Comparison of ENCODE assay signal across 24 mouse cellular contexts in genomic region chr4:123982105-123982504, GRCm38 (mm10).
"Had no signal": no experiment of that assay in that cellular context is flagged by ENCODE, and none has a peak within 500 bp of the region (broad histone marks: within the 10 kb centered on the region; RNA-seq: fewer than 3 reads in every experiment).

No protein-coding gene starts in this region.

- H3K27ac ChIP-seq: gastrocnemius, adult 2 months; heart, embryonic 10.5 days; hindbrain, embryonic 15.5 days; kidney, embryonic 15.5 days; kidney, postnatal 0 days; limb, embryonic 13.5 days; limb, embryonic 15.5 days; liver, embryonic 12.5 days; liver, embryonic 14.5 days had no signal

- H3K9ac ChIP-seq: heart, embryonic 12.5 days; hindbrain, embryonic 15.5 days; kidney, embryonic 15.5 days; limb, embryonic 13.5 days; limb, embryonic 15.5 days; liver, embryonic 12.5 days; liver, embryonic 14.5 days had no signal

- H3K4me2 ChIP-seq: heart, embryonic 12.5 days; hindbrain, embryonic 15.5 days; kidney, embryonic 15.5 days; limb, embryonic 13.5 days; limb, embryonic 15.5 days; liver, embryonic 12.5 days had no signal

- H3K4me1 ChIP-seq: kidney, embryonic 15.5 days; limb, embryonic 13.5 days; limb, embryonic 15.5 days; liver, embryonic 12.5 days had no signal

- H3K4me3 ChIP-seq: gastrocnemius, adult 2 months; heart, embryonic 10.5 days; heart, embryonic 12.5 days; hindbrain, embryonic 15.5 days; kidney, embryonic 15.5 days; limb, embryonic 13.5 days; limb, embryonic 15.5 days; liver, embryonic 12.5 days had no signal

- DNase-seq: gastrocnemius, adult 2 months; gastrocnemius, postnatal 10 days; gastrocnemius, postnatal 25 days; heart, adult 18-20 months; heart, postnatal 10 days; heart, postnatal 4 days; kidney, adult 11 months; kidney, adult 2 months; kidney, adult 9 months; kidney, postnatal 14 days; kidney, postnatal 36 days; layer of hippocampus, adult 9-11 months; layer of hippocampus, postnatal 36 days; left cerebral cortex, postnatal 4 days had no signal

- H3K27me3 ChIP-seq: heart, embryonic 12.5 days; hindbrain, embryonic 15.5 days; limb, embryonic 15.5 days had no signal

- ATAC-seq: intestine, embryonic 16.5 days; liver, embryonic 12.5 days had no signal

- H3K36me3 ChIP-seq: heart, embryonic 10.5 days; heart, embryonic 12.5 days; hindbrain, embryonic 15.5 days; kidney, embryonic 15.5 days; limb, embryonic 13.5 days; limb, embryonic 15.5 days; liver, embryonic 12.5 days had no signal

- H3K9me3 ChIP-seq: heart, embryonic 10.5 days; heart, embryonic 12.5 days; hindbrain, embryonic 15.5 days; kidney, embryonic 15.5 days; limb, embryonic 13.5 days; limb, embryonic 15.5 days; liver, embryonic 12.5 days had no signal
